Mouse (Mus musculus) forebrain, embryonic 12.5 days (tissue): ENCODE data around the gene Cyb5r4. TPM values are rescaled to one million over a fixed set of nuclear protein-coding genes. Genes with fewer than 3 reads are reported as not detected.
A peak's percentile ranks its signal among the peaks of the same experiment; 100 is the strongest.
"Not testable (repeated sequence)": the region's sequence is repeated elsewhere in the genome, so short reads cannot be mapped to it uniquely, and the experiment has no call there.

Source experiments
- ATAC-seq: fragments of 200-750 bp; cut with Nextera tagmentation; 2 replicates; pipeline ENCODE4 v1.8.0; 2017; ENCODE audit warnings: moderate TSS enrichment; ENCODE audit not compliant: low FRiP score
- H3K27ac ChIP-seq: fragments of 300-500 bp; sonication (generic); 2 replicates; pipeline ENCODE4 v1.5.1; 2016; ENCODE audit warnings: mild to moderate bottlenecking
- H3K27me3 ChIP-seq: fragments of 300-500 bp; sonication (generic); 2 replicates; pipeline ENCODE4 v1.6.1; 2016; ENCODE audit warnings: mild to moderate bottlenecking
- H3K36me3 ChIP-seq: fragments of 300-500 bp; sonication (generic); replicated peaks from 2 replicates; pipeline ENCODE4 v1.6.1; 2016; ENCODE audit warnings: mild to moderate bottlenecking
- H3K4me1 ChIP-seq: fragments of 300-500 bp; sonication (generic); 2 replicates; pipeline ENCODE4 v1.6.1; 2016
- H3K4me2 ChIP-seq: fragments of 300-500 bp; sonication (generic); 2 replicates; pipeline ENCODE4 v1.6.1; 2016; ENCODE audit warnings: mild to moderate bottlenecking, moderate library complexity
- H3K4me3 ChIP-seq: fragments of 300-500 bp; sonication (generic); replicated peaks from 2 replicates; pipeline ENCODE4 v1.5.1; 2016; ENCODE audit warnings: mild to moderate bottlenecking
- H3K9ac ChIP-seq: fragments of 300-500 bp; sonication (generic); 2 replicates; pipeline ENCODE4 v1.6.1; 2016; ENCODE audit warnings: mild to moderate bottlenecking
- H3K9me3 ChIP-seq: fragments of 300-500 bp; sonication (generic); 2 replicates; pipeline ENCODE4 v1.6.1; 2016
- WGBS: fragments of 180-500 bp; shearing (Covaris S2); methylation state at CpG from one replicate; pipeline ENCODE4 v1.1.7; 2016; 5-methylcytosine and 5-hydroxymethylcytosine counted together
- polyA plus RNA-seq: library from polyadenylated mRNA; unstranded; fragments of >200 nt; fragmentation: Nextera tagmentation; extraction: Ambion mirVana; gene quantifications from 2 replicates; pipeline ENCODE4 v1.2.1, GENCODE M21; 2016

Gene Cyb5r4
- 105 and 108 TPM in 2 replicates for polyA plus RNA-seq

GRCm38 (mm10) chr9:87021778-87022523 is at the start of gene Cyb5r4:
TSS of gene Cyb5r4 (plus strand) at chr9:87022014.
- H3K27ac ChIP-seq: peak within 1 kb of the TSS; percentile 74
- no peaks in the 10 kb centered on the region for H3K9me3 ChIP-seq
- H3K4me2 ChIP-seq: peak within 1 kb of the TSS; percentile 72
- WGBS: under 1% methylated on average over 50 of the region's 52 CpGs
- no peaks in the 10 kb centered on the region for H3K36me3 ChIP-seq
- peak within 1 kb of the TSS; percentile 84 for H3K4me3 ChIP-seq
- H3K27me3 ChIP-seq: peaks cover 8% of the 10 kb centered on the region; the same call in 1 of the 2 replicates
- peaks cover 13% of the 10 kb centered on the region for H3K4me1 ChIP-seq
- H3K9ac ChIP-seq: peak within 1 kb of the TSS; percentile 79
- peak; percentile 99 for ATAC-seq

DNA sequence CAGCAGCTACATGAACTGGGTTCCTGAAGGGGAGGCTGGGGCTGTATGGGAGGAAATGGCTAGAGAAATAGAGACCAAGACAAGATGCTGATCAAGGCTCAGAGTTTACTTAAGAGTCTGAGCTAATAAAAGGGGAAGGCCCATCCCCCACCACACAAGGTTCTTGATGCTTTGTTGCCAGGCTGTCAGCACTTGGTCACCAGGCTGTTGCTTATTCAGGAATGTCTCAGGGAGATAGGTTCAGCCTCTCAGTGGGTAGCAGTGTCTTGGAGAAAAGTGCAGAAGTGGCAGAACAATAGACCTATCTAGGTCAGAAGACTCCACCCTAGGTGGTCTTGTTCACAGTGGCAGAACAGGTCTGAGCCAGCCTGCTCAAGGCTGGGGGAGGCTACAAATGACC is 49.3 kb upstream of the Cyb5r4 start:
- H3K9ac ChIP-seq, H3K4me2 ChIP-seq, H3K36me3 ChIP-seq, H3K4me1 ChIP-seq, H3K27me3 ChIP-seq, H3K27ac ChIP-seq, H3K9me3 ChIP-seq, ATAC-seq, H3K4me3 ChIP-seq: not testable (repeated sequence)

- WGBS: 65% methylated on average over 4 of the region's 4 CpGs
- H3K27ac ChIP-seq: no peak overlapping the region
- H3K9ac ChIP-seq: no peak overlapping the region
- no peak overlapping the region for H3K4me2 ChIP-seq
- no peaks in the 10 kb centered on the region for H3K27me3 ChIP-seq
- no peaks in the 10 kb centered on the region for H3K36me3 ChIP-seq
- H3K9me3 ChIP-seq: no peaks in the 10 kb centered on the region
- ATAC-seq: no peak
- H3K4me1 ChIP-seq: no peaks in the 10 kb centered on the region
- H3K4me3 ChIP-seq: no peak overlapping the region
These were observed 48.3 kb upstream of the Cyb5r4 start for GRCm38 (mm10) chr9:86973562-86973961.

GRCm38 (mm10) chr9:86976896-86977295 is 44.9 kb upstream of the Cyb5r4 start:
- no peak overlapping the region for H3K27ac ChIP-seq
- H3K36me3 ChIP-seq: no peaks in the 10 kb centered on the region
- H3K9me3 ChIP-seq: no peaks in the 10 kb centered on the region
- WGBS: 87% methylated on average over 4 of the region's 4 CpGs
- ATAC-seq: no peak
- H3K4me2 ChIP-seq: no peak overlapping the region
- H3K4me1 ChIP-seq: no peaks in the 10 kb centered on the region
- H3K9ac ChIP-seq: no peak overlapping the region
- H3K27me3 ChIP-seq: no peaks in the 10 kb centered on the region
- H3K4me3 ChIP-seq: no peak overlapping the region

- Histone ChIP-seq H3K4me2 (no peak overlapping the region), H3K9ac (no peak overlapping the region), H3K9me3 (no peaks in the 10 kb centered on the region), H3K36me3 (no peaks in the 10 kb centered on the region), H3K4me1 (no peaks in the 10 kb centered on the region), H3K27ac (no peak overlapping the region), H3K27me3 (no peaks in the 10 kb centered on the region), H3K4me3 (no peak overlapping the region)
- WGBS: 76% methylated on average over 7 of the region's 7 CpGs
- no peak for ATAC-seq
These were observed 43.4 kb upstream of the Cyb5r4 start for GRCm38 (mm10) chr9:86978257-86978907.

DNA sequence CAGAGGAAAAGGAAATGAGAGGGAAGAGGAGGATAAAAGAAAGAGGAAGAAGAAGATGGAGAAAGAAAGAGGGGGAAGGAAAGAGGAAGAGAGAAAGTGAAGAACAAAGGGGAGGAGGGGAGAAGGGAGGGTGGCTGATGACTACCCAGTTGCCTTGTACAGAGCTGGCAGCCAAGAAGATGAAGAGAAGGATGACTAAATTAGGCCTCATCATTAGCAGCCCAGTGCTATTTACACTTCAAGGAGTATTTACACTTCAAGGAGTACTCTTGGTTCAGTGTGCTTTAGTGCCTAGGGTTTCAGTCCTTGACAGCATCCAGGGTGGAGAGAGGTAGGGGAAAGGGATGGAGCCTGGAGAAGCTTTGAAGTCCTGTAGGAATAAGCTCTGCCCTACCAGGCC is 41.8 kb upstream of the Cyb5r4 start:
- ATAC-seq: no peak
- no peaks in the 10 kb centered on the region for H3K4me1 ChIP-seq
- H3K36me3 ChIP-seq: no peaks in the 10 kb centered on the region
- H3K9me3 ChIP-seq: no peaks in the 10 kb centered on the region
- no peak overlapping the region for H3K4me2 ChIP-seq
- H3K9ac ChIP-seq: no peak overlapping the region
- H3K27ac ChIP-seq: no peak overlapping the region
- H3K27me3 ChIP-seq: no peaks in the 10 kb centered on the region
- H3K4me3 ChIP-seq: no peak overlapping the region

GRCm38 (mm10) chr9:86980942-86981341 is 40.9 kb upstream of the Cyb5r4 start:
- Histone ChIP-seq H3K4me2 (no peak overlapping the region), H3K36me3 (no peaks in the 10 kb centered on the region), H3K9me3 (no peaks in the 10 kb centered on the region), H3K27me3 (no peaks in the 10 kb centered on the region), H3K4me3 (no peak overlapping the region), H3K9ac (no peak overlapping the region), H3K4me1 (no peaks in the 10 kb centered on the region), H3K27ac (no peak overlapping the region)
- 53% methylated on average over 2 of the region's 2 CpGs for WGBS
- no peak for ATAC-seq

GRCm38 (mm10) chr9:86981551-86981950 is 40.3 kb upstream of the Cyb5r4 start:
- Histone ChIP-seq H3K9me3 (no peaks in the 10 kb centered on the region), H3K27ac (no peak overlapping the region), H3K36me3 (no peaks in the 10 kb centered on the region), H3K9ac (no peak overlapping the region), H3K27me3 (no peaks in the 10 kb centered on the region), H3K4me3 (no peak overlapping the region), H3K4me2 (no peak overlapping the region), H3K4me1 (no peaks in the 10 kb centered on the region)
- no peak for ATAC-seq
- 17% methylated on average over 10 of the region's 10 CpGs for WGBS

DNA sequence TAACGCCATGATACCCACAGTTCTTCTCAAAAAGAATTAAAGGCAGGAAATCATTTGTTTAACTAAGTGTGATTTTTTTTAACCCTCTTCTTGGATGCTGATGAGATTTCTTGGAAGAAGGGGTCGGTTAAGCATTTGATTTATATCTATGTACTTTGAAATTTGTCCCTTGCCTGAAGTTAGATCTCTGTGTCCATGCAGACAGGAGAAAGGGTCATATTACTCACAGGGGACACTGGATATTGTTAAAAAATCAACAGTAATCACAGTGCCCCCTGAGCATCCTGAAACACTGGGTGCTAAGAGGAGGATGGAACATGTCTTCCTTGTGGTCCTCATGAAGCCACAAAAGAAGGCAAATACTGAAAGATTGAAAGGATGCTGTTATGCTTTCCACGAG is 37.2 kb upstream of the Cyb5r4 start:
- H3K9ac ChIP-seq: no peak overlapping the region
- no peaks in the 10 kb centered on the region for H3K27me3 ChIP-seq
- ATAC-seq: no peak
- no peaks in the 10 kb centered on the region for H3K9me3 ChIP-seq
- no peak overlapping the region for H3K27ac ChIP-seq
- no peak overlapping the region for H3K4me2 ChIP-seq
- H3K4me1 ChIP-seq: no peaks in the 10 kb centered on the region
- H3K4me3 ChIP-seq: no peak overlapping the region
- 76% methylated on average over 3 of the region's 3 CpGs for WGBS
- H3K36me3 ChIP-seq: no peaks in the 10 kb centered on the region

- H3K27ac ChIP-seq: no peak overlapping the region
- no peaks in the 10 kb centered on the region for H3K4me1 ChIP-seq
- H3K9me3 ChIP-seq: no peaks in the 10 kb centered on the region
- 81% methylated on average over 6 of the region's 6 CpGs for WGBS
- H3K36me3 ChIP-seq: no peaks in the 10 kb centered on the region
- H3K4me2 ChIP-seq: no peak overlapping the region
- no peak overlapping the region for H3K4me3 ChIP-seq
- no peak overlapping the region for H3K9ac ChIP-seq
- ATAC-seq: no peak
- no peaks in the 10 kb centered on the region for H3K27me3 ChIP-seq
These were observed 36.7 kb upstream of the Cyb5r4 start for GRCm38 (mm10) chr9:86985105-86985504.

DNA sequence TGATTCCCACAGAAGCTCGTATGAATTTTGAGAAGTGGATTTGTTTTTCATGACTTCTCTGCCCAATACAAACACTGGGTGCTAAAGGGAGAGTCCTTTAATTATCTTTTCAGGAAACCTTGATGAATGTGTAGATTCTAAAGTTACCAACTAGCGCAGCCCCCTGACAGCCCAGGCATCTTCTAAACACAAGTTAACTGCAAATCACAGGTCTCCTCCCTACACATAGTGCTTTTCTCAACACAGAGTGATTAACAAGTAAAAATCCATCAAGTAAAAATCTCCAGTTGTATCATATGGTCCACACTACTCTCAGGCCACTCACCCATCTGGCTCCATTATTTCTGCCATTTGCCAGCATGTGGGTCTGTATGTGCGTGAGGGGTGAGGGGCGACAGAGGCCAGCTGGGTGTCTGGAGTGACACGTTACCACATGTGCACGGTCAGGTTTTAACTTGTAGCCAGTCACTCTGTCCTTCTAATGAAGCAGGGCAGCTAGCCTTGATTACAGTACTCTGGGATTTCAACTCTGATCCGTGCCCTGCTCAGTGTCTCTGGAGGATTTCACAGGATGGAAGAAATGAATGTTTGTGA is 35.0 kb upstream of the Cyb5r4 start:
- H3K27me3 ChIP-seq: no peaks in the 10 kb centered on the region
- no peak overlapping the region for H3K27ac ChIP-seq
- H3K4me1 ChIP-seq: no peaks in the 10 kb centered on the region
- no peak overlapping the region for H3K9ac ChIP-seq
- WGBS: 79% methylated on average over 7 of the region's 7 CpGs
- H3K9me3 ChIP-seq: no peaks in the 10 kb centered on the region
- no peak overlapping the region for H3K4me2 ChIP-seq
- no peak overlapping the region for H3K4me3 ChIP-seq
- H3K36me3 ChIP-seq: no peaks in the 10 kb centered on the region
- ATAC-seq: no peak

DNA sequence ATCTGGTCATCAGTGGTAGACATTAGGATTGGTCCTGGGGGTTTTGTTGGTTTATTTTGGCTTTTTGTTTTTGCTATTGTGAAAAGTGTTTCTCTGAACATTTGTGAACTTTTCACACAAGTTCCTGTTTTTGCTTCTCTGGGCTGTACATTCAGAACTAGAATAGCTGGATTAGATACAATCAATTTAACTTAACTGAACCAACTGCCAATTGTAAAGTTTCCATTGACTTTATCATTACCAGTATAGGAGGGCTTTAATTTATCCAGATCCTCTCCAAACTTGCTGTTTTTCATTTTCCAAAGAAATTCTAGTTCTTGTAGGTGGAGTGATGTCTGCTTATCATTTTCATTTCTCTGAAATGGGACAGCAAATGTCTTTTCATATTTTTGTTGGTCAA is 32.0 kb upstream of the Cyb5r4 start:
- ATAC-seq: no peak
- Histone ChIP-seq H3K36me3 (no peaks in the 10 kb centered on the region), H3K9ac (no peak overlapping the region), H3K27ac (no peak overlapping the region), H3K4me3 (no peak overlapping the region), H3K27me3 (no peaks in the 10 kb centered on the region), H3K4me2 (no peak overlapping the region), H3K9me3 (no peaks in the 10 kb centered on the region), H3K4me1 (no peaks in the 10 kb centered on the region)

DNA sequence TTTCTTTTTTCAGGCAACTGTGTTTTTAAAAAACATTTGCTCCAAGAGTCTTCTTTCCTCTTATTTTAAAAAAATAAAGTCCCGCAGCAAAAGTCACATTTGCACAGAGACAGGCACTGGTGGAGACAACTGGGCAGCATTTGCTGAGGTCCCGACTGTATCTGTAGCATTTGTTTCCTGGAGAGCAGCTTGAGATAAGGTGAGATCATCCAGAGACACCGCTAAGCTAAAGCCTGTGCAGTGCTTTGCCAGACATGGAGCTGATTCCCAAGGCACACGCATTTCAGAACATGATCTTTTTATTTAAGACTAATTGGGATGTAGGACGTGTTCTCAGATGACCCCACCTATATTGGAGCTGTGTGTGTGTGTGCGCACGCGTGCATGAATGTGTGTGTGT is 30.1 kb upstream of the Cyb5r4 start:
- H3K27me3 ChIP-seq: no peaks in the 10 kb centered on the region
- no peaks in the 10 kb centered on the region for H3K9me3 ChIP-seq
- H3K36me3 ChIP-seq: no peaks in the 10 kb centered on the region
- no peak overlapping the region for H3K4me3 ChIP-seq
- no peak overlapping the region for H3K4me2 ChIP-seq
- H3K9ac ChIP-seq: no peak overlapping the region
- 87% methylated on average over 8 of the region's 8 CpGs for WGBS
- H3K4me1 ChIP-seq: no peaks in the 10 kb centered on the region
- ATAC-seq: no peak
- H3K27ac ChIP-seq: no peak overlapping the region
